Mouse (Mus musculus): Measurements from ENCODE around the gene Snx30. TPM values are rescaled to one million over a fixed set of nuclear protein-coding genes. Genes with fewer than 3 reads are reported as not detected.

Snx30 gene
- total and polyA plus RNA-seq, 3 experiments: 4.2 to 8.6 TPM; not detected in 1

- DNase-seq (ENCODE audit: low read depth, low spot score): no peak
- no peak for TF ChIP-seq CHD2 (IDR thresholded peaks at IDR 0.05; ENCODE audit: low read length)
- TF ChIP-seq USF1 (IDR thresholded peaks at IDR 0.05; ENCODE audit: low read depth, low read length): no peak
- TF ChIP-seq ELF1 (IDR thresholded peaks at IDR 0.05; ENCODE audit: low read depth, low read length): no peak
These were observed 131.9 kb downstream of the Snx30 start for GRCm38 (mm10) chr4:59937543-59937942.

More at GRCm38 (mm10) chr4:59937543-59937942, 131.9 kb downstream of the Snx30 start:
- Histone ChIP-seq H3K9ac (ENCODE audit: control insufficient read depth, low read depth, low read length, poor library complexity, severe bottlenecking) (no peak overlapping the region), H3K4me3 (ENCODE audit: control insufficient read depth in 1 of 2, insufficient read depth in 1 of 2, low read depth in 2 of 2, low read length in 2 of 2) (no peak overlapping the region), H3K9me3 (replicated peaks; ENCODE audit: insufficient read depth, low read length) (no peaks in the 10 kb centered on the region), H3K79me2 (ENCODE audit: control insufficient read depth, insufficient read depth, low read length, poor library complexity) (no peaks in the 10 kb centered on the region), H3K27ac (ENCODE audit: control insufficient read depth, low read depth, low read length) (no peak overlapping the region), H3K27me3 (ENCODE audit: control insufficient read depth in 1 of 2, insufficient read depth in 2 of 2, low read length in 2 of 2) (peaks cover 0 to 5% of the 10 kb centered on the region in 2 experiments; a peak in 3 of 4 replicates), H3K36me3 (ENCODE audit: control insufficient read depth in 1 of 2, insufficient read depth in 2 of 2, low read length in 2 of 2) (no peaks in the 10 kb centered on the region), H3K4me1 (ENCODE audit: control insufficient read depth in 1 of 2, insufficient read depth in 2 of 2, low read length in 2 of 2) (no peaks in the 10 kb centered on the region)

Other genes starting within 250 kb of the Snx30 start
- 8.4 and 10.6 TPM in 2 replicates for gene Hsdl2, start 224.3 kb upstream of the Snx30 start, total RNA-seq (2012; rRNA removed)
- gene Hsdl2, start 224.3 kb upstream of the Snx30 start, polyA plus RNA-seq (2012; ENCODE audit: insufficient read depth in 1 of 2, insufficient read length in 2 of 2, low read depth in 1 of 2, low replicate concordance in 2 of 2, missing spikeins in 1 of 2): 10 to 100 TPM in 1 of 2 experiments, not detected in 1; 15.0 TPM
- gene E130308A19Rik, start 179.6 kb upstream of the Snx30 start, total RNA-seq (2012; rRNA removed): 4.0 and 5.6 TPM in 2 replicates
- gene E130308A19Rik, start 179.6 kb upstream of the Snx30 start, polyA plus RNA-seq (2012; ENCODE audit: insufficient read depth in 1 of 2, insufficient read length in 2 of 2, low read depth in 1 of 2, low replicate concordance in 2 of 2, missing spikeins in 1 of 2): 10 to 100 TPM in 1 of 2 experiments, not detected in 1; 12.5 TPM
- gene Inip, start 4.3 kb upstream of the Snx30 start, total RNA-seq (2012; rRNA removed): 40.8 and 50.3 TPM in 2 replicates
- 10 to 100 TPM in 1 of 2 experiments, not detected in 1; 42.4 TPM for gene Inip, start 4.3 kb upstream of the Snx30 start, polyA plus RNA-seq (2012; ENCODE audit: insufficient read depth in 1 of 2, insufficient read length in 2 of 2, low read depth in 1 of 2, low replicate concordance in 2 of 2, missing spikeins in 1 of 2)
- not detected in 2 replicates for gene Slc46a2, start 109.2 kb downstream of the Snx30 start, total RNA-seq (2012; rRNA removed)
- gene Slc46a2, start 109.2 kb downstream of the Snx30 start, polyA plus RNA-seq (2012; ENCODE audit: insufficient read depth in 1 of 2, insufficient read length in 2 of 2, low read depth in 1 of 2, low replicate concordance in 2 of 2, missing spikeins in 1 of 2): not detected
- gene Mup4, start 154.9 kb downstream of the Snx30 start, total RNA-seq (2012; rRNA removed): not detected in 2 replicates
- gene Mup4, start 154.9 kb downstream of the Snx30 start, polyA plus RNA-seq (2012; ENCODE audit: insufficient read depth in 1 of 2, insufficient read length in 2 of 2, low read depth in 1 of 2, low replicate concordance in 2 of 2, missing spikeins in 1 of 2): not detected
- not detected in 2 replicates for gene Mup6, start 158.5 kb downstream of the Snx30 start, total RNA-seq (2012; rRNA removed)
- gene Mup6, start 158.5 kb downstream of the Snx30 start, polyA plus RNA-seq (2012; ENCODE audit: insufficient read depth in 1 of 2, insufficient read length in 2 of 2, low read depth in 1 of 2, low replicate concordance in 2 of 2, missing spikeins in 1 of 2): not detected

Data from MEL (cell line).